In genomic region chr13:51975801-51976601, GRCm38 (mm10) we compare ENCODE assay signal across 8 mouse cellular contexts.
DNase-seq lines count a peak whose midpoint lies in the region; ATAC-seq lines count a peak whose summit lies in the region.

No protein-coding gene starts in this region.

- peak; percentile 87 for ATAC-seq in heart, embryonic 11.5 days (replicated peaks; ENCODE audit: insufficient number of reproducible peaks, low FRiP score, low TSS enrichment)
- ATAC-seq in megakaryocyte, adult 5-6 weeks (ENCODE audit: poor library complexity, severe bottlenecking) = peak; percentile 43

- 16% methylated on average over 7 of the region's 7 CpGs for WGBS in heart, embryonic 11.5 days (ENCODE audit: insufficient replicate concordance)

- H3K27ac ChIP-seq in heart, embryonic 11.5 days (ENCODE audit: low read depth, low read length) = peak overlapping the region; percentile 87

- no peak overlapping the region for H3K4me3 ChIP-seq in heart, embryonic 11.5 days (ENCODE audit: low read depth, low read length)

- DNase-seq in adrenal gland, postnatal 14 days = peak; percentile 66
- no peak for DNase-seq in adrenal gland, postnatal 4 days (ENCODE audit: low spot score in 2 of 2)
- peak; percentile 71 for DNase-seq in c-Kit-positive CD71-positive TER-119-positive erythroid progenitor cells, embryonic 14.5 days (ENCODE audit: low spot score)
- peak; percentile 83 for DNase-seq in kidney, postnatal 10 days
- no peak for DNase-seq in ovary, adult 18-20 months (ENCODE audit: low spot score)
- no peak for DNase-seq in urinary bladder, postnatal 25 days (ENCODE audit: low spot score)

- peak overlapping the region; percentile 62 for H3K9ac ChIP-seq in heart, embryonic 11.5 days (ENCODE audit: low read depth, low read length)

- H3K4me2 ChIP-seq in heart, embryonic 11.5 days = peak overlapping the region; percentile 22

- H3K27me3 ChIP-seq in heart, embryonic 11.5 days (ENCODE audit: control insufficient read depth, insufficient read depth, low read length) = no peaks in the 10 kb centered on the region

- no peaks in the 10 kb centered on the region for H3K36me3 ChIP-seq in heart, embryonic 11.5 days (ENCODE audit: control insufficient read depth, insufficient read depth, low read length)

- H3K9me3 ChIP-seq in heart, embryonic 11.5 days (replicated peaks; ENCODE audit: control insufficient read depth, low read length) = 0 out of 2 replicates have a peak, but pooled peaks cover 2% of the 10 kb centered on the region

- peaks cover 35% of the 10 kb centered on the region for H3K4me1 ChIP-seq in heart, embryonic 11.5 days (ENCODE audit: control insufficient read depth, insufficient read depth, low read length)

Comparison
In these comparisons a context has a peak if more than half of its experiments do, and no peak if none do; other contexts are left out.
1. DNase-seq: peak in adrenal gland, postnatal 14 days (single experiment), c-Kit-positive CD71-positive TER-119-positive erythroid progenitor cells, embryonic 14.5 days (single experiment) and kidney, postnatal 10 days (single experiment); none in adrenal gland, postnatal 4 days (0 of 2), ovary, adult 18-20 months (single experiment) and urinary bladder, postnatal 25 days (single experiment).